In the genomic region with DNA sequence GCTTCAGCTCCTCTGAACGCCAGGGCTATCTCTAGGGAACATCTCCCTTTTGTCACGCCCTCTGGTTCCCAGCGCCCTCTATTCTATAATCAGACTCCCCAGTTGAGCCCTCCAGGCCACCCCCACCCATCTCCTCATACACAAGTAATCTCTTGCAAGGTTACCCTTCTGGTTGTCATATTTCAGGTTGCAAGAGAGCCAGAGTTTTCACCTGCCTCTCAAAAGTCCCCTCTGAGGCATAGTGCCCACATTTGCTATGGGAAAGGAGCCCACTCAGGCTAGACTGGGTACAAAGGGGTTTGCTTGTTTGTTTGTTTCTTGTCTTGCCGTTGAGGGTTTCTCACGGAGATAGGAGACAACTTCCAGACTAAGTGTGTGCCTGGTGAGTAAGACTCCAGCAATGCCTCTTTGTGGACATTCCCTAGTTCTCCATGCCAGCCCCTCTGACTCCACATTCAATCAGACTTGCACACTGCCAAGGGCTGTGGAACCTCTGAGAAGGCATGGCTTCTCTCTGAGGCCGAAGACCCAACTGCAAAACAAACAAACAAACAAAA, we compare ENCODE assay signal across 13 mouse cellular contexts. TPM values are rescaled to one million over a fixed set of nuclear protein-coding genes. Genes with fewer than 3 reads are reported as not detected.
DNase-seq lines count a peak whose midpoint lies in the region; ATAC-seq and TF ChIP-seq lines count a peak whose summit lies in the region.
"Had no signal": no experiment of that assay in that cellular context is flagged by ENCODE, and none has a peak within 500 bp of the region (broad histone marks: within the 10 kb centered on the region; RNA-seq: fewer than 3 reads in every experiment).

No protein-coding gene starts in this region.

- H3K27me3 ChIP-seq in kidney, adult 2 months (replicated peaks; ENCODE audit: control insufficient read depth, insufficient read depth, low read length): no peaks in the 10 kb centered on the region
- peaks cover 88% of the 10 kb centered on the region for H3K27me3 ChIP-seq in midbrain, embryonic 10.5 days (ENCODE audit: low read depth, poor library complexity, severe bottlenecking)
- H3K27me3 ChIP-seq in midbrain, embryonic 14.5 days (ENCODE audit: control insufficient read depth, insufficient read depth, low read length): peaks cover 34% of the 10 kb centered on the region
- peaks cover 11% of the 10 kb centered on the region; the same call in 1 of the 2 replicates for H3K27me3 ChIP-seq in stomach, embryonic 15.5 days (replicated peaks)
- peaks cover 28% of the 10 kb centered on the region for H3K27me3 ChIP-seq in midbrain, embryonic 16.5 days (ENCODE audit: control insufficient read depth, insufficient read depth, low read depth, low read length)

- WGBS in kidney, adult 2 months: 64% methylated on average over 6 of the region's 6 CpGs
- 57% methylated on average over 6 of the region's 6 CpGs for WGBS in midbrain, embryonic 10.5 days
- 56% methylated on average over 6 of the region's 6 CpGs for WGBS in midbrain, embryonic 14.5 days
- WGBS in stomach, embryonic 15.5 days: 56% methylated on average over 6 of the region's 6 CpGs
- WGBS in midbrain, embryonic 16.5 days: 63% methylated on average over 6 of the region's 6 CpGs

- no peak for DNase-seq in kidney, adult 2 months
- DNase-seq in kidney, adult 18-20 months: no peak
- DNase-seq in midbrain, embryonic 10.5 days (ENCODE audit: low spot score): no peak
- no peak for DNase-seq in midbrain, embryonic 14.5 days
- DNase-seq in induced T-regulatory cell, adult 2 months (ENCODE audit: low read depth): peak; percentile 10
- no peak for DNase-seq in layer of hippocampus, postnatal 10 days (ENCODE audit: low spot score in 2 of 2)
- DNase-seq: layer of hippocampus, adult 9-11 months had no signal

- H3K27ac ChIP-seq in kidney, adult 2 months (ENCODE audit: insufficient read depth, low read depth, low read length): peak overlapping the region; percentile 89
- no peak overlapping the region for H3K27ac ChIP-seq in midbrain, embryonic 10.5 days (replicated peaks)
- no peak overlapping the region for H3K27ac ChIP-seq in midbrain, embryonic 14.5 days (replicated peaks; ENCODE audit: low read depth, low read length)
- peak overlapping the region; percentile 92 for H3K27ac ChIP-seq in stomach, embryonic 15.5 days
- no peak overlapping the region for H3K27ac ChIP-seq in midbrain, embryonic 16.5 days (ENCODE audit: low read length)
- H3K27ac ChIP-seq: heart, embryonic 13.5 days; neural tube, embryonic 13.5 days had no signal

- H3K9ac ChIP-seq in midbrain, embryonic 14.5 days (replicated peaks; ENCODE audit: low read length): no peak overlapping the region
- no peak overlapping the region for H3K9ac ChIP-seq in stomach, embryonic 15.5 days
- no peak overlapping the region for H3K9ac ChIP-seq in midbrain, embryonic 16.5 days (ENCODE audit: low read depth, low read length)

- TF ChIP-seq POLR2A in kidney, adult 2 months (IDR thresholded peaks at IDR 0.05; ENCODE audit: low read depth, low read length): no peak

- H3K4me3 ChIP-seq in kidney, adult 2 months (ENCODE audit: insufficient read depth, low read depth, low read length): no peak overlapping the region
- peak overlapping the region; percentile 76; the same call in 1 of the 2 replicates for H3K4me3 ChIP-seq in midbrain, embryonic 10.5 days
- no peak overlapping the region for H3K4me3 ChIP-seq in midbrain, embryonic 14.5 days (replicated peaks; ENCODE audit: low read depth, low read length)
- 0 out of 2 replicates have a peak overlapping the region, but pooled peaks have one; percentile 77 for H3K4me3 ChIP-seq in stomach, embryonic 15.5 days (replicated peaks)
- no peak overlapping the region for H3K4me3 ChIP-seq in midbrain, embryonic 16.5 days (ENCODE audit: low read depth, low read length)

- H3K4me2 ChIP-seq in midbrain, embryonic 14.5 days (ENCODE audit: low read length): no peak overlapping the region; the same call in 1 of the 2 replicates
- H3K4me2 ChIP-seq in stomach, embryonic 15.5 days: peak overlapping the region; percentile 88
- no peak overlapping the region for H3K4me2 ChIP-seq in midbrain, embryonic 16.5 days (ENCODE audit: low read length)

- no peaks in the 10 kb centered on the region for H3K9me3 ChIP-seq in midbrain, embryonic 10.5 days (replicated peaks)
- H3K9me3 ChIP-seq in midbrain, embryonic 14.5 days (ENCODE audit: control insufficient read depth, low read length): no peaks in the 10 kb centered on the region
- H3K9me3 ChIP-seq in stomach, embryonic 15.5 days: no peaks in the 10 kb centered on the region
- H3K9me3 ChIP-seq in midbrain, embryonic 16.5 days (replicated peaks; ENCODE audit: control insufficient read depth, low read length, poor library complexity, severe bottlenecking): no peaks in the 10 kb centered on the region
- H3K9me3 ChIP-seq: heart, embryonic 13.5 days; megakaryocyte, embryonic 14.5 days; neural tube, embryonic 13.5 days had no signal

- no peak for ATAC-seq in midbrain, embryonic 14.5 days (ENCODE audit: low FRiP score, low TSS enrichment)
- no peak for ATAC-seq in stomach, embryonic 15.5 days (ENCODE audit: insufficient read depth, low FRiP score, low read depth)
- ATAC-seq in midbrain, embryonic 16.5 days: no peak

- no peaks in the 10 kb centered on the region for H3K36me3 ChIP-seq in kidney, adult 2 months (ENCODE audit: control insufficient read depth, insufficient read depth, low read length)
- H3K36me3 ChIP-seq in midbrain, embryonic 10.5 days: no peaks in the 10 kb centered on the region
- no peaks in the 10 kb centered on the region for H3K36me3 ChIP-seq in midbrain, embryonic 14.5 days (ENCODE audit: control insufficient read depth, insufficient read depth, low read length)
- H3K36me3 ChIP-seq in stomach, embryonic 15.5 days: no peaks in the 10 kb centered on the region
- H3K36me3 ChIP-seq in midbrain, embryonic 16.5 days (ENCODE audit: control insufficient read depth, insufficient read depth, low read length): no peaks in the 10 kb centered on the region
- H3K36me3 ChIP-seq: heart, embryonic 13.5 days; neural tube, embryonic 13.5 days had no signal

- peaks cover 7% of the 10 kb centered on the region; the same call in 1 of the 2 replicates for H3K4me1 ChIP-seq in kidney, adult 2 months (ENCODE audit: control insufficient read depth, insufficient read depth, low read length)
- peaks cover 36% of the 10 kb centered on the region for H3K4me1 ChIP-seq in midbrain, embryonic 10.5 days
- 0 out of 2 replicates have a peak, but pooled peaks cover 4% of the 10 kb centered on the region for H3K4me1 ChIP-seq in midbrain, embryonic 14.5 days (ENCODE audit: control insufficient read depth, insufficient read depth, low read length)
- peaks cover 37% of the 10 kb centered on the region for H3K4me1 ChIP-seq in stomach, embryonic 15.5 days
- H3K4me1 ChIP-seq in midbrain, embryonic 16.5 days (ENCODE audit: control insufficient read depth, insufficient read depth, low read length): 0 out of 2 replicates have a peak, but pooled peaks cover 4% of the 10 kb centered on the region

- TF ChIP-seq CTCF in kidney, adult 2 months (conservative IDR thresholded peaks at IDR 0.05; ENCODE audit: insufficient read depth, insufficient read length, low read depth, low read length): no peak

RNA-seq across cellular contexts. Expression of gene Kif26a, which starts 16.6 kb away (rescaled TPM):
- 3.8 and 4.2 TPM in 2 replicates for polyA plus RNA-seq in kidney, adult 2 months (2012; rRNA removed)
- polyA plus RNA-seq in midbrain, embryonic 10.5 days (2016; fragmentation: Nextera tagmentation; extraction: Ambion mirVana): 3.3 and 4.7 TPM in 2 replicates
- polyA plus RNA-seq in midbrain, embryonic 14.5 days (2014; fragmentation: Nextera tagmentation; extraction: Ambion mirVana): 6.2 and 7.2 TPM in 2 replicates
- 2.9 and 3.2 TPM in 2 replicates for polyA plus RNA-seq in stomach, embryonic 15.5 days (2015; fragmentation: Nextera tagmentation; extraction: Ambion mirVana)
- total RNA-seq in layer of hippocampus, postnatal 10 days (2021): 10 to 100 TPM in 1 of 2 experiments, 1 to 10 TPM in 1; 7.6 to 10.0 TPM
- polyA plus RNA-seq in midbrain, embryonic 16.5 days (2015; fragmentation: Nextera tagmentation; extraction: Ambion mirVana): 4.7 and 6.2 TPM in 2 replicates

RNA-seq across cellular contexts. Expression of gene Aspg, which starts 22.9 kb away (rescaled TPM):
- polyA plus RNA-seq in kidney, adult 2 months (2012; rRNA removed): 39.2 and 52.5 TPM in 2 replicates
- 1.3 and 1.5 TPM in 2 replicates for polyA plus RNA-seq in midbrain, embryonic 10.5 days (2016; fragmentation: Nextera tagmentation; extraction: Ambion mirVana)
- not detected in 2 replicates for polyA plus RNA-seq in midbrain, embryonic 14.5 days (2014; fragmentation: Nextera tagmentation; extraction: Ambion mirVana)
- polyA plus RNA-seq in stomach, embryonic 15.5 days (2015; fragmentation: Nextera tagmentation; extraction: Ambion mirVana): 6.1 and 9.2 TPM in 2 replicates
- 1 to 10 TPM; 1.5 to 2.7 TPM for total RNA-seq in layer of hippocampus, postnatal 10 days (2021)
- 0.66 and 0.74 TPM in 2 replicates for polyA plus RNA-seq in midbrain, embryonic 16.5 days (2015; fragmentation: Nextera tagmentation; extraction: Ambion mirVana)
- total RNA-seq: gastrocnemius, adult 8-10 months had no signal

Comparison
In these comparisons a context has a peak if more than half of its experiments do, and no peak if none do; other contexts are left out.
1. H3K4me3 ChIP-seq: peak in midbrain, embryonic 10.5 days (single experiment) and stomach, embryonic 15.5 days (single experiment); none in kidney, adult 2 months (single experiment), midbrain, embryonic 14.5 days (single experiment) and midbrain, embryonic 16.5 days (single experiment).
2. H3K27ac ChIP-seq: peak in kidney, adult 2 months (single experiment) and stomach, embryonic 15.5 days (single experiment); none in midbrain, embryonic 10.5 days (single experiment), midbrain, embryonic 14.5 days (single experiment) and midbrain, embryonic 16.5 days (single experiment).